ENCODE assay signal across 10 mouse cellular contexts in genomic region chr6:115891497-115892061, GRCm38 (mm10). TPM values are rescaled to one million over a fixed set of nuclear protein-coding genes. Genes with fewer than 3 reads are reported as not detected.
DNase-seq lines count a peak whose midpoint lies in the region; ATAC-seq and TF ChIP-seq lines count a peak whose summit lies in the region.
"Had no signal": no experiment of that assay in that cellular context is flagged by ENCODE, and none has a peak within 500 bp of the region (broad histone marks: within the 10 kb centered on the region; RNA-seq: fewer than 3 reads in every experiment).

No protein-coding gene starts in this region.

- TF ChIP-seq CTCF in left cerebral cortex, adult 2 months (IDR thresholded peaks at IDR 0.05) = no peak

- H3K27ac ChIP-seq in kidney, embryonic 16.5 days (ENCODE audit: low read length) = peak overlapping the region; percentile 27; the same call in 1 of the 2 replicates
- peak overlapping the region; percentile 15 for H3K27ac ChIP-seq in hindbrain, embryonic 13.5 days
- peak overlapping the region; percentile 80 for H3K27ac ChIP-seq in left cerebral cortex, adult 2 months
- H3K27ac ChIP-seq in neural tube, embryonic 15.5 days (replicated peaks) = no peak overlapping the region; the same call in 1 of the 2 replicates

- 66% methylated on average over 8 of the region's 8 CpGs for WGBS in kidney, embryonic 16.5 days
- WGBS in hindbrain, embryonic 13.5 days = 26% methylated on average over 8 of the region's 8 CpGs
- WGBS in neural tube, embryonic 15.5 days = 25% methylated on average over 8 of the region's 8 CpGs

- no peak overlapping the region for H3K4me3 ChIP-seq in kidney, embryonic 16.5 days (ENCODE audit: low read length)
- no peak overlapping the region for H3K4me3 ChIP-seq in hindbrain, embryonic 13.5 days
- no peak overlapping the region for H3K4me3 ChIP-seq in left cerebral cortex, adult 2 months
- no peak overlapping the region for H3K4me3 ChIP-seq in neural tube, embryonic 15.5 days (replicated peaks)
- H3K4me3 ChIP-seq: myocyte had no signal

- no peak overlapping the region for H3K4me2 ChIP-seq in kidney, embryonic 16.5 days (replicated peaks; ENCODE audit: low read depth, low read length)
- H3K4me2 ChIP-seq in hindbrain, embryonic 13.5 days = no peak overlapping the region
- no peak overlapping the region for H3K4me2 ChIP-seq in neural tube, embryonic 15.5 days

- 0 out of 2 replicates have a peak, but pooled peaks cover 5% of the 10 kb centered on the region for H3K4me1 ChIP-seq in kidney, embryonic 16.5 days (ENCODE audit: insufficient read depth, low read length)
- peaks cover 21% of the 10 kb centered on the region for H3K4me1 ChIP-seq in hindbrain, embryonic 13.5 days (replicated peaks)
- peaks cover 20% of the 10 kb centered on the region for H3K4me1 ChIP-seq in neural tube, embryonic 15.5 days

- ATAC-seq in kidney, embryonic 16.5 days (ENCODE audit: low FRiP score, low TSS enrichment) = peak; percentile 46
- ATAC-seq in hindbrain, embryonic 13.5 days (ENCODE audit: low FRiP score) = peak; percentile 17; the same call in 1 of the 2 replicates
- peak; percentile 31; the same call in 1 of the 2 replicates for ATAC-seq in neural tube, embryonic 15.5 days (ENCODE audit: low FRiP score)

- peaks cover 42% of the 10 kb centered on the region for H3K36me3 ChIP-seq in kidney, embryonic 16.5 days (ENCODE audit: insufficient read depth, low read length)
- peaks cover 55% of the 10 kb centered on the region for H3K36me3 ChIP-seq in hindbrain, embryonic 13.5 days
- peaks cover 45% of the 10 kb centered on the region for H3K36me3 ChIP-seq in neural tube, embryonic 15.5 days

- H3K9ac ChIP-seq in kidney, embryonic 16.5 days (replicated peaks; ENCODE audit: low read length) = no peak overlapping the region
- H3K9ac ChIP-seq in hindbrain, embryonic 13.5 days = no peak overlapping the region
- no peak overlapping the region for H3K9ac ChIP-seq in neural tube, embryonic 15.5 days (replicated peaks)

- DNase-seq in kidney, adult 18-20 months = no peak
- peak; percentile 61 for DNase-seq in fibroblast of lung, adult 2 months (ENCODE audit: low read depth)
- DNase-seq in left cerebral cortex, adult 2 months (ENCODE audit: extremely low spot score in 1 of 2, low spot score in 2 of 2) = peak; percentile 74 to 83
- DNase-seq in thymus, postnatal 10 days (ENCODE audit: low spot score in 2 of 2) = no peak
- DNase-seq in adrenal gland, adult 8-10 months = no peak

- intact Hi-C loops in left cerebral cortex, adult 2 months (cut with DNase I) = loop anchor here (1.0 to 2.0 kb wide), 2 partner anchors 23 to 39 kb away; partner anchors contain the start of genes Ift122 and Mbd4

- peaks cover 5% of the 10 kb centered on the region; the same call in 1 of the 2 replicates for H3K9me3 ChIP-seq in kidney, embryonic 16.5 days (ENCODE audit: low read length)
- no peaks in the 10 kb centered on the region for H3K9me3 ChIP-seq in hindbrain, embryonic 13.5 days
- H3K9me3 ChIP-seq in neural tube, embryonic 15.5 days (replicated peaks) = no peaks in the 10 kb centered on the region

- no peaks in the 10 kb centered on the region for H3K27me3 ChIP-seq in kidney, embryonic 16.5 days (ENCODE audit: insufficient read depth, low read length)
- no peaks in the 10 kb centered on the region for H3K27me3 ChIP-seq in hindbrain, embryonic 13.5 days
- H3K27me3 ChIP-seq in neural tube, embryonic 15.5 days (replicated peaks) = no peaks in the 10 kb centered on the region

RNA-seq across cellular contexts. Expression of gene Ift122, which starts 38.3 kb away (rescaled TPM):
- 38.4 and 40.1 TPM in 2 replicates for polyA plus RNA-seq in kidney, embryonic 16.5 days (2015; fragmentation: Nextera tagmentation; extraction: Ambion mirVana)
- 25.3 and 27.7 TPM in 2 replicates for polyA plus RNA-seq in hindbrain, embryonic 13.5 days (2015; fragmentation: Nextera tagmentation; extraction: Ambion mirVana)
- 10 to 100 TPM; 31.1 to 32.7 TPM for total RNA-seq in left cerebral cortex, adult 2 months (2021)
- polyA plus RNA-seq in neural tube, embryonic 15.5 days (2015; fragmentation: Nextera tagmentation; extraction: Ambion mirVana) = 28.2 and 30.1 TPM in 2 replicates
- total RNA-seq in adrenal gland, adult 8-10 months (2022) = 10 to 100 TPM; 17.2 to 29.9 (median 21.9) TPM

RNA-seq across cellular contexts. Expression of gene Mbd4, which starts 38.4 kb away (rescaled TPM):
- 18.6 and 22.0 TPM in 2 replicates for polyA plus RNA-seq in kidney, embryonic 16.5 days (2015; fragmentation: Nextera tagmentation; extraction: Ambion mirVana)
- polyA plus RNA-seq in hindbrain, embryonic 13.5 days (2015; fragmentation: Nextera tagmentation; extraction: Ambion mirVana) = 10.7 and 13.3 TPM in 2 replicates
- total RNA-seq in left cerebral cortex, adult 2 months (2021) = 1 to 10 TPM; 8.5 TPM
- polyA plus RNA-seq in neural tube, embryonic 15.5 days (2015; fragmentation: Nextera tagmentation; extraction: Ambion mirVana) = 10.4 and 14.5 TPM in 2 replicates
- total RNA-seq in adrenal gland, adult 8-10 months (2022) = 1 to 10 TPM; 3.3 to 5.5 (median 3.9) TPM

RNA-seq across cellular contexts. Expression of gene Rho, which starts 40.0 kb away (rescaled TPM):
- 0.16 and 0.37 TPM in 2 replicates for polyA plus RNA-seq in kidney, embryonic 16.5 days (2015; fragmentation: Nextera tagmentation; extraction: Ambion mirVana)
- polyA plus RNA-seq in hindbrain, embryonic 13.5 days (2015; fragmentation: Nextera tagmentation; extraction: Ambion mirVana) = 0.21 and 0.58 TPM in 2 replicates
- under 1 TPM; 0.56 to 0.79 TPM for total RNA-seq in left cerebral cortex, adult 2 months (2021)
- 2.0 and 2.1 TPM in 2 replicates for polyA plus RNA-seq in neural tube, embryonic 15.5 days (2015; fragmentation: Nextera tagmentation; extraction: Ambion mirVana)
- total RNA-seq in adrenal gland, adult 8-10 months (2022) = 1 to 10 TPM in 3 of 4 experiments, under 1 TPM in 1; 0.52 to 1.9 (median 1.2) TPM

RNA-seq across cellular contexts. Expression of gene H1foo, which starts 53.2 kb away (rescaled TPM):
- polyA plus RNA-seq in kidney, embryonic 16.5 days (2015; fragmentation: Nextera tagmentation; extraction: Ambion mirVana) = not detected in 2 replicates
- not detected in 2 replicates for polyA plus RNA-seq in hindbrain, embryonic 13.5 days (2015; fragmentation: Nextera tagmentation; extraction: Ambion mirVana)
- total RNA-seq in left cerebral cortex, adult 2 months (2021) = not detected
- polyA plus RNA-seq in neural tube, embryonic 15.5 days (2015; fragmentation: Nextera tagmentation; extraction: Ambion mirVana) = not detected in 2 replicates
- total RNA-seq in adrenal gland, adult 8-10 months (2022) = under 1 TPM in 1 of 4 experiments, not detected in 3; 0.40 TPM
- total RNA-seq: ES-E14 had no signal
- polyA plus RNA-seq: myocyte had no signal

RNA-seq across cellular contexts. Expression of gene Efcab12, which starts 53.4 kb away (rescaled TPM):
- polyA plus RNA-seq in kidney, embryonic 16.5 days (2015; fragmentation: Nextera tagmentation; extraction: Ambion mirVana) = 2.3 and 2.8 TPM in 2 replicates
- 3.0 and 3.4 TPM in 2 replicates for polyA plus RNA-seq in hindbrain, embryonic 13.5 days (2015; fragmentation: Nextera tagmentation; extraction: Ambion mirVana)
- total RNA-seq in left cerebral cortex, adult 2 months (2021) = 1 to 10 TPM; 5.4 to 6.1 TPM
- polyA plus RNA-seq in neural tube, embryonic 15.5 days (2015; fragmentation: Nextera tagmentation; extraction: Ambion mirVana) = 2.7 and 3.0 TPM in 2 replicates
- total RNA-seq in adrenal gland, adult 8-10 months (2022) = 1 to 10 TPM in 3 of 4 experiments, under 1 TPM in 1; 0.84 to 2.0 (median 1.1) TPM
- polyA plus RNA-seq: myocyte had no signal

Comparison
In these comparisons a context has a peak if more than half of its experiments do, and no peak if none do; other contexts are left out.
1. DNase-seq: peak in fibroblast of lung, adult 2 months (single experiment) and left cerebral cortex, adult 2 months (2 of 2); none in kidney, adult 18-20 months (single experiment), thymus, postnatal 10 days (0 of 2) and adrenal gland, adult 8-10 months (single experiment).
2. Peak in every context shown above with its lines, with median percentiles within 50 percentile points of each other: ATAC-seq.